Mouse (Mus musculus): ENCODE results near the gene Zfp369. TPM values are rescaled to one million over a fixed set of nuclear protein-coding genes. Genes with fewer than 3 reads are reported as not detected.
A peak's percentile ranks its signal among the peaks of the same experiment; 100 is the strongest.
"Not testable (repeated sequence)": the region's sequence is repeated elsewhere in the genome, so short reads cannot be mapped to it uniquely, and the experiment has no call there.

Zfp369 gene
- polyA plus RNA-seq, 1 experiment, result 27.9 TPM

DNA sequence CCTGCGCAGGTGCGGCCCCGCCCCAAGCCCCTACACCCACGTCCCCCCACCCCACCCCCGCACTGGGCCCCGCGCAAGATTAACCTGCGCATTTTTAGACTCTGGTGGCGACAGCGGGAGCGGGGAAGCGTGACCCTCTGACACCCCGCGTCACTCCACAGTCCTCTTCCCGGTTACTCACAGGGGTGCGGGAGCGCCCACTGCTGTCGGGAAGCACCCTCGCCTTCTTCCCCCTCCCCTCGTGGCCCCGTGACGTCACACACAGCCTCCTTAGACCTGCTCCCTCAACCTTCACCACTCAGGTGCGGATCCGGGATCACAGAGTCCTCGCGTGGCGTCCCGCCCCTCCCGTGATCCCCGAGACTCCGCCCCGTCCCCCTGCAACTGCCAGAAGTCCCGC lies 73.2 kb downstream of the Zfp369 start:
- H3K27me3 ChIP-seq (ENCODE audit: control insufficient read depth, insufficient read depth, low read length, poor library complexity, severe bottlenecking); H3K4me1 ChIP-seq (ENCODE audit: control insufficient read depth, insufficient read depth, low read length); H3K9me3 ChIP-seq (replicated peaks; ENCODE audit: control insufficient read depth, insufficient read depth, low read length, poor library complexity, severe bottlenecking); H3K36me3 ChIP-seq (ENCODE audit: control insufficient read depth, insufficient read depth, low read length, poor library complexity, severe bottlenecking); H3K27ac ChIP-seq (ENCODE audit: insufficient read depth, low read length): not testable (repeated sequence)
- peak overlapping the region; percentile 59 for H3K4me3 ChIP-seq (ENCODE audit: low read depth, low read length)
- TF ChIP-seq CTCF (IDR thresholded peaks at IDR 0.05; ENCODE audit: low read depth, low read length), result peak; percentile 25
- peak overlapping the region; percentile 26; the same call in 1 of the 2 replicates for H3K9ac ChIP-seq (ENCODE audit: low read depth, poor library complexity, severe bottlenecking)

Other genes starting within 250 kb of the Zfp369 start
- gene Spata31d1c, start 245.8 kb upstream of the Zfp369 start, polyA plus RNA-seq (2011; ENCODE audit: insufficient read depth, insufficient read length, low read depth, missing spikeins), result not detected in 2 replicates
- gene Prss47, start 226.1 kb upstream of the Zfp369 start, polyA plus RNA-seq (2011; ENCODE audit: insufficient read depth, insufficient read length, low read depth, missing spikeins), result not detected in 2 replicates
- 36.0 and 42.5 TPM in 2 replicates for gene Mfsd14b, start 165.8 kb upstream of the Zfp369 start, polyA plus RNA-seq (2011; ENCODE audit: insufficient read depth, insufficient read length, low read depth, missing spikeins)
- not detected in 2 replicates for gene Olfr465-ps1, start 140.7 kb upstream of the Zfp369 start, polyA plus RNA-seq (2011; ENCODE audit: insufficient read depth, insufficient read length, low read depth, missing spikeins)
- gene Olfr466, start 128.6 kb upstream of the Zfp369 start, polyA plus RNA-seq (2011; ENCODE audit: insufficient read depth, insufficient read length, low read depth, missing spikeins), result not detected in 2 replicates
- 28.1 and 29.2 TPM in 2 replicates for gene Nlrp4f, start 72.8 kb upstream of the Zfp369 start, polyA plus RNA-seq (2011; ENCODE audit: insufficient read depth, insufficient read length, low read depth, missing spikeins)
- gene Gm10775, start 19.3 kb upstream of the Zfp369 start, polyA plus RNA-seq (2011; ENCODE audit: insufficient read depth, insufficient read length, low read depth, missing spikeins), result 0.51 TPM in 1 of 2 replicates, not detected in the other
- gene Gm10139, start 233.9 kb downstream of the Zfp369 start, polyA plus RNA-seq (2011; ENCODE audit: insufficient read depth, insufficient read length, low read depth, missing spikeins), result 11.9 and 12.2 TPM in 2 replicates

Measured in ES-Bruce4 (cell line).